Mouse (Mus musculus): ENCODE results near the gene Ranbp17. TPM values are rescaled to one million over a fixed set of nuclear protein-coding genes. Genes with fewer than 3 reads are reported as not detected.

Ranbp17 gene
- total RNA-seq (2014; fragmentation: Nextera tagmentation) (5.6 and 8.0 TPM in 2 replicates), total RNA-seq (2017) (6.2 and 6.7 TPM in 2 replicates), polyA plus RNA-seq (2012) (0.51 TPM in 2 replicates)

GRCm38 (mm10) chr11:33513376-33513991 is at the start of gene Ranbp17:
TSS of gene Ranbp17 (minus strand) at chr11:33513746.
- DNase-seq (ENCODE audit: low spot score), result peak; percentile 35
- Histone ChIP-seq H3K4me1 (ENCODE audit: insufficient read depth, low read depth, low read length) (0 out of 2 replicates have a peak, but pooled peaks cover 8% of the 10 kb centered on the region), H3K9me3 (replicated peaks) (peaks cover 13% of the 10 kb centered on the region), H3K4me3 (ENCODE audit: low read depth, low read length) (peak within 1 kb of the TSS; percentile 78), H3K36me3 (replicated peaks) (no peaks in the 10 kb centered on the region), H3K27me3 (ENCODE audit: insufficient read depth, low read length) (no peaks in the 10 kb centered on the region)
- no peak for ATAC-seq (ENCODE audit: extremely low read depth, insufficient number of reproducible peaks, low FRiP score, poor library complexity, severe bottlenecking)
- no peak for TF ChIP-seq GATA1 (IDR thresholded peaks at IDR 0.05; ENCODE audit: borderline replicate concordance, low read length)

- TF ChIP-seq GATA2 (IDR thresholded peaks at IDR 0.05; ENCODE audit: borderline replicate concordance, low read depth, low read length) (no peak), TAL1 (conservative IDR thresholded peaks at IDR 0.05; ENCODE audit: low read depth, low read length) (no peak), GATA1 (IDR thresholded peaks at IDR 0.05; ENCODE audit: borderline replicate concordance, low read length) (no peak), CTCF (IDR thresholded peaks at IDR 0.05; ENCODE audit: low read depth, low read length) (no peak), POLR2AphosphoS5 (IDR thresholded peaks at IDR 0.05; ENCODE audit: insufficient replicate concordance, low read depth, low read length) (no peak)
- ATAC-seq (ENCODE audit: extremely low read depth, insufficient number of reproducible peaks, low FRiP score, poor library complexity, severe bottlenecking), result no peak
These were observed 40.6 kb upstream of the Ranbp17 start for GRCm38 (mm10) chr11:33554123-33554522.

GRCm38 (mm10) chr11:33550861-33551560 is 37.5 kb upstream of the Ranbp17 start:
- no peak for TF ChIP-seq GATA1 (IDR thresholded peaks at IDR 0.05; ENCODE audit: borderline replicate concordance, low read length)
- Histone ChIP-seq H3K4me3 (ENCODE audit: low read depth, low read length) (no peak overlapping the region), H3K36me3 (replicated peaks) (no peaks in the 10 kb centered on the region), H3K9me3 (replicated peaks) (no peaks in the 10 kb centered on the region), H3K27me3 (ENCODE audit: insufficient read depth, low read length) (peaks cover 5% of the 10 kb centered on the region), H3K4me1 (ENCODE audit: insufficient read depth, low read depth, low read length) (no peaks in the 10 kb centered on the region)
- DNase-seq (ENCODE audit: low spot score) (no peak), ATAC-seq (ENCODE audit: extremely low read depth, insufficient number of reproducible peaks, low FRiP score, poor library complexity, severe bottlenecking) (no peak)

More at GRCm38 (mm10) chr11:33554123-33554522, 40.6 kb upstream of the Ranbp17 start:
- H3K4me1 ChIP-seq (ENCODE audit: insufficient read depth, low read depth, low read length), result no peaks in the 10 kb centered on the region
- H3K4me3 ChIP-seq (ENCODE audit: low read depth, low read length), result no peak overlapping the region
- H3K9me3 ChIP-seq (replicated peaks), result no peaks in the 10 kb centered on the region
- no peaks in the 10 kb centered on the region for H3K36me3 ChIP-seq (replicated peaks)
- peaks cover 5% of the 10 kb centered on the region for H3K27me3 ChIP-seq (ENCODE audit: insufficient read depth, low read length)
- no peak for DNase-seq (ENCODE audit: low spot score)

- ATAC-seq (ENCODE audit: extremely low read depth, insufficient number of reproducible peaks, low FRiP score, poor library complexity, severe bottlenecking), result no peak
- peaks cover 5% of the 10 kb centered on the region for H3K27me3 ChIP-seq (ENCODE audit: insufficient read depth, low read length)
- no peak for TF ChIP-seq GATA1 (IDR thresholded peaks at IDR 0.05; ENCODE audit: borderline replicate concordance, low read length)
- TF ChIP-seq CTCF (IDR thresholded peaks at IDR 0.05; ENCODE audit: low read depth, low read length), result no peak
- TF ChIP-seq POLR2AphosphoS5 (IDR thresholded peaks at IDR 0.05; ENCODE audit: insufficient replicate concordance, low read depth, low read length), result no peak
- no peak for TF ChIP-seq GATA2 (IDR thresholded peaks at IDR 0.05; ENCODE audit: borderline replicate concordance, low read depth, low read length)
- TF ChIP-seq TAL1 (conservative IDR thresholded peaks at IDR 0.05; ENCODE audit: low read depth, low read length), result no peak
These were observed 33.8 kb upstream of the Ranbp17 start for GRCm38 (mm10) chr11:33547386-33547785.

GRCm38 (mm10) chr11:33544945-33545344 is 31.4 kb upstream of the Ranbp17 start:
- no peaks in the 10 kb centered on the region for H3K4me1 ChIP-seq (ENCODE audit: insufficient read depth, low read depth, low read length)
- no peaks in the 10 kb centered on the region for H3K9me3 ChIP-seq (replicated peaks)
- H3K4me3 ChIP-seq (ENCODE audit: low read depth, low read length), result no peak overlapping the region
- H3K36me3 ChIP-seq (replicated peaks), result no peaks in the 10 kb centered on the region
- no peak for ATAC-seq (ENCODE audit: extremely low read depth, insufficient number of reproducible peaks, low FRiP score, poor library complexity, severe bottlenecking)
- no peak for DNase-seq (ENCODE audit: low spot score)
- H3K27me3 ChIP-seq (ENCODE audit: insufficient read depth, low read length), result peaks cover 3% of the 10 kb centered on the region; the same call in 1 of the 2 replicates
- TF ChIP-seq CTCF (IDR thresholded peaks at IDR 0.05; ENCODE audit: low read depth, low read length), result no peak

More at GRCm38 (mm10) chr11:33547386-33547785, 33.8 kb upstream of the Ranbp17 start:
- H3K9me3 ChIP-seq (replicated peaks), result no peaks in the 10 kb centered on the region
- DNase-seq (ENCODE audit: low spot score), result no peak
- no peaks in the 10 kb centered on the region for H3K36me3 ChIP-seq (replicated peaks)
- no peaks in the 10 kb centered on the region for H3K4me1 ChIP-seq (ENCODE audit: insufficient read depth, low read depth, low read length)
- H3K4me3 ChIP-seq (ENCODE audit: low read depth, low read length), result no peak overlapping the region

- ATAC-seq (ENCODE audit: extremely low read depth, insufficient number of reproducible peaks, low FRiP score, poor library complexity, severe bottlenecking), result no peak
- H3K36me3 ChIP-seq (replicated peaks), result no peaks in the 10 kb centered on the region
These were observed 30.6 kb upstream of the Ranbp17 start for GRCm38 (mm10) chr11:33544121-33544520.

More at GRCm38 (mm10) chr11:33544121-33544520, 30.6 kb upstream of the Ranbp17 start:
- no peaks in the 10 kb centered on the region for H3K9me3 ChIP-seq (replicated peaks)
- H3K27me3 ChIP-seq (ENCODE audit: insufficient read depth, low read length), result no peaks in the 10 kb centered on the region
- TF ChIP-seq POLR2AphosphoS5 (IDR thresholded peaks at IDR 0.05; ENCODE audit: insufficient replicate concordance, low read depth, low read length) (no peak), GATA1 (IDR thresholded peaks at IDR 0.05; ENCODE audit: borderline replicate concordance, low read length) (no peak), GATA2 (IDR thresholded peaks at IDR 0.05; ENCODE audit: borderline replicate concordance, low read depth, low read length) (no peak), TAL1 (conservative IDR thresholded peaks at IDR 0.05; ENCODE audit: low read depth, low read length) (no peak)
- no peak overlapping the region for H3K4me3 ChIP-seq (ENCODE audit: low read depth, low read length)
- H3K4me1 ChIP-seq (ENCODE audit: insufficient read depth, low read depth, low read length), result no peaks in the 10 kb centered on the region
- no peak for DNase-seq (ENCODE audit: low spot score)
